Mouse (Mus musculus): ENCODE data around the gene Tmem38b. TPM values are rescaled to one million over a fixed set of nuclear protein-coding genes. Genes with fewer than 3 reads are reported as not detected.

Tmem38b gene
- polyA plus RNA-seq, 1 experiment: not detected

DNA sequence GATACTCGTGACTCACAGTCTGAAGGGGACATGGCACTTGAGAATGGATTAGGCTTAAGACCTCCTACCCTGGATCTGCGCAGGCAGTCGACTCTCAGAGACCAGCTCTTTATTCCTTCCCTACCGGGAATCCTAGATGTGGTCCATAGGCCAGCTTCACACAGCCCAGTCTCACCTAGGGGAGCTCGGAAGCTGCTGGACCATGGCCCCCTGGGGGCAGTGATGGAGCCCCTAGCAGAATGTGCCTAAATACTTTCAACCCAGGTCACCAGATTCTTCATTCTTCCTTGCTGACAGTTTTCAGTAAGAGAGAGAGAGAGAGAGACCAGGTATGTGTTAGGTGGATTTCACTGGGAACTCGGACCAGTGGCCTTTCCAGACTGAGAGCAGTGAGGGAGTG lies 36.3 kb downstream of the Tmem38b start:
- WGBS: 80% methylated on average over 6 of the region's 6 CpGs
- Histone ChIP-seq H3K4me3 (ENCODE audit: insufficient read depth, low read depth, low read length) (no peak overlapping the region), H3K4me1 (ENCODE audit: control insufficient read depth, insufficient read depth, low read length) (no peaks in the 10 kb centered on the region), H3K27ac (ENCODE audit: insufficient read depth, low read depth, low read length) (no peak overlapping the region)
- TF ChIP-seq CTCF (IDR thresholded peaks at IDR 0.05; ENCODE audit: insufficient read depth, low read depth, low read length) (no peak), POLR2A (IDR thresholded peaks at IDR 0.05; ENCODE audit: insufficient read depth, low read depth, low read length) (no peak)

DNA sequence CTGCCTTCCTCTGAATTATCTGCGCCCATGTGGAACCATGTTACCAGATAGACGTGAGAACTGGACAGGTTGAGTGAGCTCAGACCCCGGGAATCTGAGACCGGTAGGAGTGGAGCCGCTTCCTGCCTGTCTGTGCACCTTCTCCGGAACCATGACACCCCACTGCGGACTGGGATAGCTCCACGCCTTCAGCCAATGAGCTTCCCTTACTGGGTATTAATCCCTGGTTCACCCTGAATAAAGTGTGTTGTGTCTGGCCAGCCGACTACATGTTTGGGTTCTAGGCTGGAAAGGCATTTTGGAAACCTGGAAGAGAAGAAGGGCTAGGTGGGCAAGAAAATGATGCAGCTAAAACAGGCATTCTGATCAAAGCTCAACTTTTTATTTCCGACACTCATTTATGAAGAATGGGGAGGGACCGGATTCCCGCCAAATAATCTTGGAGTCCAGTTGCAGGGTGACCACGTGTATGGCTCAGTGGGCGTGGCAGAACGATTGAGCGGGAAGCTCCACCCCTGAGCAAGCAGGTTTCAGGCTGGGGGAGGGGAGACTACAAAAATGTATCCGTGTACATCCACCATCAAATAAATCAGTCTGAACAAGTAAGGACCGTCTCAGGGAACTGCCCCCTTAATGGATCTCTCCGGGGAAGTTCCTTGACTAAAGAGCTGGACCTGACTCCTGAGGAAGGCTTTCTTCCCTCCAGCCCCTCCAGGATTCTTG lies 38.4 kb downstream of the Tmem38b start:
- TF ChIP-seq POLR2A (IDR thresholded peaks at IDR 0.05; ENCODE audit: insufficient read depth, low read depth, low read length): no peak
- TF ChIP-seq CTCF (IDR thresholded peaks at IDR 0.05; ENCODE audit: insufficient read depth, low read depth, low read length): no peak
- 92% methylated on average over 19 of the region's 19 CpGs for WGBS
- Histone ChIP-seq H3K4me3 (ENCODE audit: insufficient read depth, low read depth, low read length) (no peak overlapping the region), H3K4me1 (ENCODE audit: control insufficient read depth, insufficient read depth, low read length) (no peaks in the 10 kb centered on the region), H3K27ac (ENCODE audit: insufficient read depth, low read depth, low read length) (no peak overlapping the region)

DNA sequence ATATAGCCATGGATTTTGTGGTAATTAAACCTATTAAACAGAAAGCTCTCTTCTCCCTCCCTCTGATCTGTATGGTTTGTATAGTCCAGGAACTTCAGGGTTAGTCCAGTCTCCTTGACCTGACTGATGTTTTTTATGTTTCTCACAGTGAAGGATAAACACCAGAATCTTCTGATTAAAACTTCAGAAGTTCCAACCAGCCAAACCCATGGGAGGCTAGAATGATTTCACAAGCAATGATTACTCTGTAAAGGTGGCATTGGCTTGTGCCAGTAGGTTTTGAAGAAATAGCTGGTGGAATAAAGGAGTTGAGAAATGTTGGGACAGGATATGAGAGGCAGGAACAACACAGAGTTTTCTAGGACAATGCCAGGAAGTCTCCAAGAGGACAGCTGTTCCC lies 40.6 kb downstream of the Tmem38b start:
- TF ChIP-seq POLR2A (IDR thresholded peaks at IDR 0.05; ENCODE audit: insufficient read depth, low read depth, low read length) (no peak), CTCF (IDR thresholded peaks at IDR 0.05; ENCODE audit: insufficient read depth, low read depth, low read length) (no peak)
- H3K4me3 ChIP-seq (ENCODE audit: insufficient read depth, low read depth, low read length): no peak overlapping the region

DNA sequence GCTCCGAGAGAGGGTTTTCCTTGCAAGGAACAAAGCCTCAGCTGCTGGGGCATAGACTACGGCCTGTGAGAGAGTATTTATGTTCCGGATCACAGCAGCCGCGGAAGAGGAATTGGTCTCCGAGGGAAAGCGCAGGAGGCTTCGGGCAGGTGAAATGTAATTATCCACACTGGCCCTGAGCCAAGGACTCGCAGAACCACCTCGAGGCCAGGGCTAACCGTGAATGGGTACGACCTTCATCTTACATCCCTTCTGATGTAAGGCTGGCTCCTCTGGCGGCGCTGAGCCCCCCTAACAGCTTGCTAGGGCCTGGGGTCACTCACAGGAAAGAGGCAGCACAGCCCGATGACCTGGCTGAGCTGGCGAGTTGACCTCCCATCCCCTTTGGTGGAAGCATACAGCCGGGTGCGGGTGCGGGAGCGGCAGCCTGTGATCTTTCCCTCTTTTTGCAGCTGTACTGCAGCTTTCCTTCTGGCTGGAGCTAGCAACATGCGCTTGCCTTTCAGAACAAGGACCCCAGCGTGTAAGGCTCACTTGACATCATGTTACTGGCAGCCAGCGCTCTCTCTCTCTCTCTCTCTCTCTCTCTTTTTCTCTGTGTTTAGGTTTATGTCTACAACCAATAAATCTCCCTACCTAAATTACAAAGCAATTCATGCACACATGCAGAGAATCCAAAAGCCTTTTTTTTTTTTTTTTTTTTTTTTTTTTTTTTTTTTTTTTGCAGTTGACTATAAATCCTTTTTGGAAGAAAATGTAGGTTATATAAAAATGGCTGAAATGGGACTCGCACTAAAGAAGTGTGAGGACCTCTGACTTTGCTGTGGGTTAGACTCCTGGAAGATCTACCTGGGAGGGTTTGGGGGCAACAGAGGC lies 52.9 kb downstream of the Tmem38b start:
- Histone ChIP-seq H3K4me1 (ENCODE audit: control insufficient read depth, insufficient read depth, low read length) (no peaks in the 10 kb centered on the region), H3K27ac (ENCODE audit: insufficient read depth, low read depth, low read length) (no peak overlapping the region), H3K4me3 (ENCODE audit: insufficient read depth, low read depth, low read length) (no peak overlapping the region)
- TF ChIP-seq POLR2A (IDR thresholded peaks at IDR 0.05; ENCODE audit: insufficient read depth, low read depth, low read length): no peak
- TF ChIP-seq CTCF (IDR thresholded peaks at IDR 0.05; ENCODE audit: insufficient read depth, low read depth, low read length): no peak
- WGBS: 69% methylated on average over 24 of the region's 24 CpGs

More for the DNA sequence above, 40.6 kb downstream of the Tmem38b start:
- Histone ChIP-seq H3K4me1 (ENCODE audit: control insufficient read depth, insufficient read depth, low read length) (no peaks in the 10 kb centered on the region), H3K27ac (ENCODE audit: insufficient read depth, low read depth, low read length) (no peak overlapping the region)

DNA sequence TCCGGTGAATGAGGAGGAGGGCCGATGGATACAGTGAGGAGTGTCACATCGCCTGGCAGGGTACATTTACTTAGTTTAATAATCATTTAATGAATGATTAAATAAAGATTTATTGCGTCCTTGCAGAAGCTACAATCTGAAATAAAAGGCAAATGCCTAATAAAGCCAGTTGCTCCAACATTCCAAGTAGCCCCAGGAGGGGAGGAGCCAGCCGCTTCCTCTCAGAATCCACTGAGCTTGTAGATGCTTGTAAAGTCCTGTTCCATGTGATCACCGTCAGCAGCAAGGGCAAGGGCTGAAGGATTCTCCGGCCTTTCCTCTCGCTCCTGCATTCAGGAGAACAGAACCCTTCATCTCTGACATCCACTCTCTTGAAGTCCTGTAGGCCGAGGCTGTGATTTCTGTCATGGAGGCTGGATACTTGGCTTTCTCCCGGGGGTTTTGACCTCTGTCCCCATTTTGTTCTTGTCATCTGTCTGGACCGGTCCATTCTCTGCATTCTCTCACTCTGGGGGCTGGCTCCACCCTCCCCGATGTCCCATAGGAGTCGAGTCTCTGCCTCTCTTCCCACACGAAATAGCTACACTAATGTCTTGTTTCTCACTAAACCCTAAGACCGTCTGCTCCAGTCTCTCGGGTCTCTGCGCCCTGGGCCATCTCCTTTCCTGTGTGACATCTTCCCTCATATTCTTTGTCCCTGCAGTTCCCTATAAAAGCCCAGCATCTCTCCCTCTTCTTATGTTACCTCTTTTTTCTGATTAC lies 57.3 kb downstream of the Tmem38b start:
- no peak overlapping the region for H3K27ac ChIP-seq (ENCODE audit: insufficient read depth, low read depth, low read length)
- no peak for TF ChIP-seq CTCF (IDR thresholded peaks at IDR 0.05; ENCODE audit: insufficient read depth, low read depth, low read length)
- TF ChIP-seq POLR2A (IDR thresholded peaks at IDR 0.05; ENCODE audit: insufficient read depth, low read depth, low read length): no peak
- 88% methylated on average over 17 of the region's 17 CpGs for WGBS
- H3K4me1 ChIP-seq (ENCODE audit: control insufficient read depth, insufficient read depth, low read length): no peaks in the 10 kb centered on the region; the same call in 1 of the 2 replicates
- H3K4me3 ChIP-seq (ENCODE audit: insufficient read depth, low read depth, low read length): no peak overlapping the region

DNA sequence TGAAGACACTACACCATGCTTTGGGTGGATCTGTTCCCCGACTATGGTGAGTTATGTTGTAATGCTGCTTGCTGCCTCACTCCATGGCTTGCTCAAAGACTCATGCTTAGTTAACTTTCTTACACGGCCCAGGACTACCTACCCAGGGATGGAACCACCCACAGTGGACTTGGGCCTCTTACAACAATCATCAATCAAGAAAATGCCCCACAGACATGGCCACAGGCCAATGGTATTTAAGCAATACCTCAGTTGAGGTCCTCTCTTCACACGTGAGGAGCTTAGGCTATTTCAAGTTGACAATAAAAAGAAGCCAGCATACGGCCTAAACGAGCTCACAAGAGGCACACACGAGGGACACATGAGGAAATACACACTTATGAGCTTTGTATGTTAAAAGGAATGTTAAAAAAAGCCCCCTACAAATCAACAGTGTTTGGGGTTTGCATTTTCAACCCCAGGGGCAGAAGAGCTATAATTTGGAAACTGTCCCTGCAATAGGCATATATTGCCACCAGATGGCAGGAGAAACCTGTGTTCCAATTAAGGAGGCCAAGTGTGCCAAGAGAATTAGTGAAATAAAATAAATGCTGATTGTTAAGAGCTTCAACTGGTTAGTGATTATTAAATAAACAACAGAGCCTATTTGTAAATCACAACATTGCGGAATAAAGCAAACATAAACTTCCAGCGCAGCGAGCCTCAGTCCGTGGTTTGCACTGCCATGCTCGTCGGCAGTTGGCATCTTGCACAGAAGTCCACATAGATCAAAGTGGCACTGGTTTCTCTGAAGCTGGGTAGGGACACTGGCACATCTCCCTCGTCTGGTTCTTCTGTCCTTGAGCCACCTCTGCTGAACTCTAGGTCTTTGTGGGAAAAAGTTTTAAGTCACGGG lies 58.8 kb downstream of the Tmem38b start:
- 40% methylated on average over 14 of the region's 14 CpGs for WGBS
- TF ChIP-seq POLR2A (IDR thresholded peaks at IDR 0.05; ENCODE audit: insufficient read depth, low read depth, low read length) (no peak), CTCF (IDR thresholded peaks at IDR 0.05; ENCODE audit: insufficient read depth, low read depth, low read length) (no peak)
- Histone ChIP-seq H3K4me1 (ENCODE audit: control insufficient read depth, insufficient read depth, low read length) (no peaks in the 10 kb centered on the region; the same call in 1 of the 2 replicates), H3K4me3 (ENCODE audit: insufficient read depth, low read depth, low read length) (no peak overlapping the region), H3K27ac (ENCODE audit: insufficient read depth, low read depth, low read length) (no peak overlapping the region)

DNA sequence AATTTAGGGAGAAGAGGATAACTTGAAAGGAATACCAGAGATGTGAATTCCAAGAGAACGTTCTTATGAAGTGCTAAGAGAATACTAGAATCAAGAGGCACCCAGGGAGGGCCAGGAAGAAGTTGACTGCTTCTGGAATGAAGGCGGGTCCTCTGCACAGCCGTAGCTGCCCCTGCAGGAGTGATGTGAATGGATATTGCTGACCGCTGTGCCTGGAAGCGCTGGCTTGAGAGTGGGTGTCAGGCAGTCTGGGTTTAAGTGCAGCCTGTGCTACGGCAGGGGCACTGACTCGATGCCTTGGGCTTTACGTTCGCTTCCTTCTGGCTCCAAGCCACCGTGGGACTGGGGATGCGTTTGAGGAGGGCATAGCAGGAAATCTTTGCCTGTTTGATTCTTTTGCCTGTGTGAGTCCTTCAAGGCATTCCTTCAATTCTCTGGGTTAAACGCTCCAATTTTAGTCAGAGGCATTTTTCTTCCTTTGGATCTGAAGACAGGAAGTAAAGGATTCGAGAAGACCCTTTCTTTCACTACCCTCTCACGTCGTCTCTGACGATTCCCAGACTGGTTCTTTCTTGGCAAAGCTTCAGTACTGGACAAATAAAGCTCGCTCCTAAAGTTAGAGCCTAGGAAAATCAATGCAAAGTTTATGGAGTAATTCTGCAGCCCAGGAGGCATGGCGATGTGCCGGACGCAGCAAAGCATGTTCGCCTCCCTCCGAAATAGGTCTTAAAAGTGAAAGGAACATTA lies 60.7 kb downstream of the Tmem38b start:
- TF ChIP-seq POLR2A (IDR thresholded peaks at IDR 0.05; ENCODE audit: insufficient read depth, low read depth, low read length) (no peak), CTCF (IDR thresholded peaks at IDR 0.05; ENCODE audit: insufficient read depth, low read depth, low read length) (no peak)
- no peak overlapping the region for H3K27ac ChIP-seq (ENCODE audit: insufficient read depth, low read depth, low read length)
- no peaks in the 10 kb centered on the region; the same call in 1 of the 2 replicates for H3K4me1 ChIP-seq (ENCODE audit: control insufficient read depth, insufficient read depth, low read length)
- H3K4me3 ChIP-seq (ENCODE audit: insufficient read depth, low read depth, low read length): no peak overlapping the region
- 47% methylated on average over 22 of the region's 22 CpGs for WGBS

All from olfactory bulb, adult 2 months (tissue).